Mouse (Mus musculus): Measurements from ENCODE around the gene Mars.

Gene Mars

GRCm38 (mm10) chr10:127262548-127263398 is 48.8 kb downstream of the Mars start, which contains the start of gene Kif5a:
TSS of gene Kif5a (minus strand) at chr10:127263348.
- DNase-seq (ENCODE audit: low read depth, low spot score): peak; percentile 52

- DNase-seq (ENCODE audit: low read depth, low spot score): no peak
Measured at GRCm38 (mm10) chr10:127261706-127262547, 49.7 kb downstream of the Mars start.

- DNase-seq (ENCODE audit: low read depth, low spot score): no peak
Measured at GRCm38 (mm10) chr10:127258489-127258888, 53.1 kb downstream of the Mars start.

GRCm38 (mm10) chr10:127257790-127258189 is 53.8 kb downstream of the Mars start:
- DNase-seq (ENCODE audit: low read depth, low spot score): no peak

GRCm38 (mm10) chr10:127255625-127256345 is 55.8 kb downstream of the Mars start:
- no peak for DNase-seq (ENCODE audit: low read depth, low spot score)

- DNase-seq (ENCODE audit: low read depth, low spot score): no peak
Measured at GRCm38 (mm10) chr10:127250810-127251209, 60.8 kb downstream of the Mars start.
